Mouse (Mus musculus): ENCODE measurements around the gene Snx20. TPM values are rescaled to one million over a fixed set of nuclear protein-coding genes. Genes with fewer than 3 reads are reported as not detected.

Snx20 gene
- polyA plus RNA-seq, 1 experiment from 2014 or later, result 1.5 TPM

GRCm38 (mm10) chr8:88610271-88610670, 25.7 kb downstream of the Snx20 start:
- 59% methylated on average over 6 of the region's 6 CpGs for WGBS
- H3K27me3 ChIP-seq (ENCODE audit: control insufficient read depth, insufficient read depth, low read length), result no peaks in the 10 kb centered on the region
- H3K27ac ChIP-seq (replicated peaks; ENCODE audit: low read depth, low read length), result no peak overlapping the region
- DNase-seq (ENCODE audit: low spot score) (no peak), ATAC-seq (replicated peaks; ENCODE audit: insufficient number of reproducible peaks, low FRiP score, low TSS enrichment, low read depth) (no peak)
- no peak overlapping the region for H3K9ac ChIP-seq (replicated peaks; ENCODE audit: low read length)
- peaks cover 4% of the 10 kb centered on the region; the same call in 1 of the 2 replicates for H3K4me1 ChIP-seq (ENCODE audit: control insufficient read depth, insufficient read depth, low read length)
- no peaks in the 10 kb centered on the region for H3K9me3 ChIP-seq (replicated peaks; ENCODE audit: control insufficient read depth, low read length)
- no peaks in the 10 kb centered on the region for H3K36me3 ChIP-seq (replicated peaks; ENCODE audit: control insufficient read depth, insufficient read depth, low read depth, low read length)
- H3K4me3 ChIP-seq (ENCODE audit: low read depth, low read length), result no peak overlapping the region
- H3K4me2 ChIP-seq (ENCODE audit: low read depth, low read length), result no peak overlapping the region

- WGBS, result 78% methylated on average over 8 of the region's 8 CpGs
- no peaks in the 10 kb centered on the region for H3K27me3 ChIP-seq (ENCODE audit: control insufficient read depth, insufficient read depth, low read length)
- no peak for ATAC-seq (replicated peaks; ENCODE audit: insufficient number of reproducible peaks, low FRiP score, low TSS enrichment, low read depth)
Observed at GRCm38 (mm10) chr8:88609036-88609435, 26.9 kb downstream of the Snx20 start.

DNA sequence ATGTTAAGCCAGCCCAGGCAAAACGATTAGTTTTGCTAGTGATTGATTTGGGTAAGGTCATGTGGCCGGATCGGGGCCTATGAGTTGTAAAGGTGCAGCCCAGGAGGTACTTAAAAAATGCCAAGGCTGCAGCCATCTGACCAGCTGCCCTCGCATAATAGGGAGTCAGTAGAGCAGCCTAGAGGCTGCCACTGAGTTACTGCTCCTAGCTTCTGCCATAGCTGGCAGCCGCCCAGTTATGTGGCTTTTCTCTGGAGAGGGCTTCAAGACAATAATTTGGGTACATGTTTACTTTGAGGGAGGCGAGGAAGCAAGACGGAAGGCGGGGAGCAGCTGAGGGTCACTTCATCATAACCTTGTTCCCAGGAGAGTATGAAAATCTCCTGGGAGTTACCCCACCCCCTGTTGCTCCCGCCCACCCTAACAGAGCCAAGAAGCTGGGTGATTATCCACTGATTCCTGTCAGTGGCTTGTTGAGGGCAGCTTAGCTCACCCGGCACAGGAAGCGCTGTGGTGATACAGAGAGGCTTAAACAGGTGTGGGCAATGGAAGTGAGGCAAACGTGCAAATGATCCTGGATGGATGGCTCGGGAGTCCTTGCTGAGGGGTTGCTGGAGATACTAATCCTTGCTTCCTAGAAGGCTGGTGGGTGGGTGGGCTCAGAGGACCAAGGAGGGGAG, 30.4 kb downstream of the Snx20 start:
- H3K4me2 ChIP-seq (ENCODE audit: low read depth, low read length), result no peak overlapping the region
- DNase-seq (ENCODE audit: low spot score), result no peak
- WGBS, result 51% methylated on average over 13 of the region's 13 CpGs
- no peaks in the 10 kb centered on the region for H3K36me3 ChIP-seq (replicated peaks; ENCODE audit: control insufficient read depth, insufficient read depth, low read depth, low read length)
- H3K27me3 ChIP-seq (ENCODE audit: control insufficient read depth, insufficient read depth, low read length), result no peaks in the 10 kb centered on the region
- ATAC-seq (replicated peaks; ENCODE audit: insufficient number of reproducible peaks, low FRiP score, low TSS enrichment, low read depth), result no peak
- H3K4me1 ChIP-seq (ENCODE audit: control insufficient read depth, insufficient read depth, low read length), result peaks cover 4% of the 10 kb centered on the region; the same call in 1 of the 2 replicates
- no peak overlapping the region for H3K9ac ChIP-seq (replicated peaks; ENCODE audit: low read length)
- H3K27ac ChIP-seq (replicated peaks; ENCODE audit: low read depth, low read length), result no peak overlapping the region
- no peaks in the 10 kb centered on the region for H3K9me3 ChIP-seq (replicated peaks; ENCODE audit: control insufficient read depth, low read length)
- H3K4me3 ChIP-seq (ENCODE audit: low read depth, low read length), result no peak overlapping the region

More at GRCm38 (mm10) chr8:88609036-88609435, 26.9 kb downstream of the Snx20 start:
- Histone ChIP-seq H3K36me3 (replicated peaks; ENCODE audit: control insufficient read depth, insufficient read depth, low read depth, low read length) (no peaks in the 10 kb centered on the region), H3K9ac (replicated peaks; ENCODE audit: low read length) (no peak overlapping the region), H3K27ac (replicated peaks; ENCODE audit: low read depth, low read length) (no peak overlapping the region), H3K4me1 (ENCODE audit: control insufficient read depth, insufficient read depth, low read length) (peaks cover 4% of the 10 kb centered on the region; the same call in 1 of the 2 replicates), H3K4me2 (ENCODE audit: low read depth, low read length) (no peak overlapping the region), H3K4me3 (ENCODE audit: low read depth, low read length) (no peak overlapping the region), H3K9me3 (replicated peaks; ENCODE audit: control insufficient read depth, low read length) (no peaks in the 10 kb centered on the region)
- DNase-seq (ENCODE audit: low spot score), result no peak

- Histone ChIP-seq H3K9ac (replicated peaks; ENCODE audit: low read length) (peak overlapping the region; percentile 26), H3K4me3 (ENCODE audit: low read depth, low read length) (peak overlapping the region; percentile 17; the same call in 1 of the 2 replicates), H3K4me1 (ENCODE audit: control insufficient read depth, insufficient read depth, low read length) (peaks cover 4% of the 10 kb centered on the region; the same call in 1 of the 2 replicates), H3K4me2 (ENCODE audit: low read depth, low read length) (peak overlapping the region; percentile 50), H3K27me3 (ENCODE audit: control insufficient read depth, insufficient read depth, low read length) (no peaks in the 10 kb centered on the region), H3K27ac (replicated peaks; ENCODE audit: low read depth, low read length) (peak overlapping the region; percentile 60), H3K9me3 (replicated peaks; ENCODE audit: control insufficient read depth, low read length) (no peaks in the 10 kb centered on the region), H3K36me3 (replicated peaks; ENCODE audit: control insufficient read depth, insufficient read depth, low read depth, low read length) (no peaks in the 10 kb centered on the region)
- ATAC-seq (replicated peaks; ENCODE audit: insufficient number of reproducible peaks, low FRiP score, low TSS enrichment, low read depth) (peak; percentile 93), DNase-seq (ENCODE audit: low spot score) (peak; percentile 97)
- 4% methylated on average over 20 of the region's 20 CpGs for WGBS
Observed at GRCm38 (mm10) chr8:88604065-88605038, 31.6 kb downstream of the Snx20 start.

- peak; percentile 43 for DNase-seq (ENCODE audit: low spot score)
- Histone ChIP-seq H3K4me3 (ENCODE audit: low read depth, low read length) (peak overlapping the region; percentile 17; the same call in 1 of the 2 replicates), H3K36me3 (replicated peaks; ENCODE audit: control insufficient read depth, insufficient read depth, low read depth, low read length) (no peaks in the 10 kb centered on the region), H3K9me3 (replicated peaks; ENCODE audit: control insufficient read depth, low read length) (no peaks in the 10 kb centered on the region), H3K27ac (replicated peaks; ENCODE audit: low read depth, low read length) (peak overlapping the region; percentile 60), H3K27me3 (ENCODE audit: control insufficient read depth, insufficient read depth, low read length) (no peaks in the 10 kb centered on the region), H3K4me1 (ENCODE audit: control insufficient read depth, insufficient read depth, low read length) (peaks cover 4% of the 10 kb centered on the region; the same call in 1 of the 2 replicates), H3K9ac (replicated peaks; ENCODE audit: low read length) (peak overlapping the region; percentile 26), H3K4me2 (ENCODE audit: low read depth, low read length) (peak overlapping the region; percentile 50)
- ATAC-seq (replicated peaks; ENCODE audit: insufficient number of reproducible peaks, low FRiP score, low TSS enrichment, low read depth), result peak; percentile 5; the same call in 1 of the 2 replicates
- 6% methylated on average over 10 of the region's 10 CpGs for WGBS
Observed at GRCm38 (mm10) chr8:88603446-88603989, 32.4 kb downstream of the Snx20 start.

DNA sequence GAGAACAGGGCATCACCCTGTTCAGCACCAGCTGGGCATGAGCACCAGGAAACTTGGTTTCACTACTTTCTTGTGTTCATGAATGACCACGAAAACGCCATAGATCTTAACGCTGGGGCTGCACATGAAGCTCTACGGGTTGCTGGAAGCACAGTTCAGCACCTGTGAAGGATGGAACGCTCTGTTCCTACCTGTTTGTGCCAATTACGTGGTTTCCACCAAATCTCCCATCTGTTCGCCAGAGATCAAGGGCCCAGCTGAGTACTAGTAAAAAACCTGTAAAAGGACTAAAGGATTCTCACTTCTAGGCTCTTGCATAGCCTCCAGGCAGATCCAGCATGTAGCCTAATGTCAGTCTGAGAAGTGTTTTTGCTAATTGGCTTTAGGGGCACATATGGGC, 36.4 kb downstream of the Snx20 start:
- DNase-seq (ENCODE audit: low spot score) (no peak), ATAC-seq (replicated peaks; ENCODE audit: insufficient number of reproducible peaks, low FRiP score, low TSS enrichment, low read depth) (no peak)
- H3K36me3 ChIP-seq (replicated peaks; ENCODE audit: control insufficient read depth, insufficient read depth, low read depth, low read length), result no peaks in the 10 kb centered on the region
- H3K4me1 ChIP-seq (ENCODE audit: control insufficient read depth, insufficient read depth, low read length), result no peaks in the 10 kb centered on the region; the same call in 1 of the 2 replicates
- no peak overlapping the region for H3K4me3 ChIP-seq (ENCODE audit: low read depth, low read length)
- no peak overlapping the region for H3K27ac ChIP-seq (replicated peaks; ENCODE audit: low read depth, low read length)
- no peaks in the 10 kb centered on the region for H3K9me3 ChIP-seq (replicated peaks; ENCODE audit: control insufficient read depth, low read length)
- H3K27me3 ChIP-seq (ENCODE audit: control insufficient read depth, insufficient read depth, low read length), result no peaks in the 10 kb centered on the region; the same call in 1 of the 2 replicates
- no peak overlapping the region for H3K4me2 ChIP-seq (ENCODE audit: low read depth, low read length)
- no peak overlapping the region for H3K9ac ChIP-seq (replicated peaks; ENCODE audit: low read length)
- WGBS, result 86% methylated on average over 7 of the region's 7 CpGs

DNA sequence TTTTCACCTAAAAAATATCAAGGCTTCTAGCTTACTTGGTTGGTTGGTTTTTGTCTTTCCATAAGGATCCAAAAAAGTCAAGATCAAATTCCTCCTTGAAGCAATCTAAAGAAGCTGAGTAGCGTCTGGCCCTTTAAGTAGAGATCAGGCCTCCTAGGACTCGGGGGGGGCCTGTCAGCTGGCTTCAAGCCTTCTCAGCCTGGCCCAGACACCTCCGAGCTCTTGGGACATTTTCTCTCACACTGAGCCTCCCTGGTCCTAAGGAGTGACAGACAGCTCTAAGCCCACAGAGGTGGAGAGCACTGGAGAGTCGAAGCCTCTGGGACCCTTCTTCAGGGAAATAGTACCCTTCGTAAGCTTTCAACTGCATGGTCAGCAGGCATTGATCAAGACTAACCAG, 37.4 kb downstream of the Snx20 start:
- no peaks in the 10 kb centered on the region; the same call in 1 of the 2 replicates for H3K4me1 ChIP-seq (ENCODE audit: control insufficient read depth, insufficient read depth, low read length)
- H3K9ac ChIP-seq (replicated peaks; ENCODE audit: low read length), result no peak overlapping the region
- WGBS, result 60% methylated on average over 5 of the region's 5 CpGs
- H3K27me3 ChIP-seq (ENCODE audit: control insufficient read depth, insufficient read depth, low read length), result no peaks in the 10 kb centered on the region; the same call in 1 of the 2 replicates
- no peak overlapping the region for H3K4me2 ChIP-seq (ENCODE audit: low read depth, low read length)
- ATAC-seq (replicated peaks; ENCODE audit: insufficient number of reproducible peaks, low FRiP score, low TSS enrichment, low read depth) (no peak), DNase-seq (ENCODE audit: low spot score) (no peak)
- H3K36me3 ChIP-seq (replicated peaks; ENCODE audit: control insufficient read depth, insufficient read depth, low read depth, low read length), result no peaks in the 10 kb centered on the region
- H3K9me3 ChIP-seq (replicated peaks; ENCODE audit: control insufficient read depth, low read length), result no peaks in the 10 kb centered on the region
- no peak overlapping the region for H3K27ac ChIP-seq (replicated peaks; ENCODE audit: low read depth, low read length)
- H3K4me3 ChIP-seq (ENCODE audit: low read depth, low read length), result no peak overlapping the region
